Mouse (Mus musculus): ENCODE results near the gene Olfr140.

- TF ChIP-seq CTCF (IDR thresholded peaks at IDR 0.05; ENCODE audit: insufficient read depth, low read length): no peak
- TF ChIP-seq POLR2A (IDR thresholded peaks at IDR 0.05; ENCODE audit: borderline replicate concordance, extremely low read depth, low read depth, low read length): no peak
These were observed 6.7 kb upstream of the Olfr140 start for GRCm38 (mm10) chr2:90070065-90070464.
